Mouse (Mus musculus) skeletal muscle tissue, adult 2 months (tissue): ENCODE results near the gene Slc2a4.

Experiments
- DNase-seq: peaks from one replicate; pipeline ENCODE4 v3.0.0-alpha.2; 2012; ENCODE audit warnings: low read depth, low spot score

The Slc2a4 gene

DNA sequence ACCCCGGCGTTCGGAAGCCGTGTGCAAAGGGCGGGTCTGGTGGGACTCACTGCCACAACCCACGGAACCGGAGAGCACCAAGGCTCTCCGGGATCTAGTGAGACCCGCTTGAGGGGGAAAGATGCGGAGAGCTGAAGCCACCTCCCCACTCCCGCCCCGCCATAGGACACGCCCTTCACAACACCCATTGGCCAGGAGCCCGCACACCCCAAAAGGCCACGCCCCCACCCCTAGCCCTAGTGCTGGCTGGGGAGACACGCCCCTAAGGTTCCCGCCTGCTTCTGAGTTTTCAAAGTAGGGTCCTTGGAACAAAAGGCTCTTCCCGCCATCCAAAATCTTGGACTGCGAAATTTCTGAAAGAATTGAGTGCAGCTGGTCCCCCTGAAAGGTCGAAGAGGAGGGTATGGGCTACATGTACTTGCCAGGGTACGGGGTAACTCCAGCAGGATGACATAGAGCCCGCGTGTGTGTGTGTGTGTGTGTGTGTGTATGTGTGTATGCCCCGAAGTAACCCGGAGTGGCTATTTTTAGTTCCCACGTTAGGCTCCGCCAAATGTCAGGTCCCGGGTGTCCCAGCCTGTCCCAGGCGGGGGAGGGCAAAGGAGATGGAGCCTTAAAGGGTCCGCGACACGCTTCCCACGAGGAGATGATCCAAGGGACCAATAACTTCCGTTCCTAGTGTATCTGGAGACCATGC, at the start of gene Slc2a4:
Slc2a4 (minus strand) TSS at position 123 of the 697 bp plus-strand sequence.
- DNase-seq, result peak; percentile 97

GRCm38 (mm10) chr11:69997070-69997509, 49.1 kb upstream of the Slc2a4 start:
- peak; percentile 84 for DNase-seq

DNA sequence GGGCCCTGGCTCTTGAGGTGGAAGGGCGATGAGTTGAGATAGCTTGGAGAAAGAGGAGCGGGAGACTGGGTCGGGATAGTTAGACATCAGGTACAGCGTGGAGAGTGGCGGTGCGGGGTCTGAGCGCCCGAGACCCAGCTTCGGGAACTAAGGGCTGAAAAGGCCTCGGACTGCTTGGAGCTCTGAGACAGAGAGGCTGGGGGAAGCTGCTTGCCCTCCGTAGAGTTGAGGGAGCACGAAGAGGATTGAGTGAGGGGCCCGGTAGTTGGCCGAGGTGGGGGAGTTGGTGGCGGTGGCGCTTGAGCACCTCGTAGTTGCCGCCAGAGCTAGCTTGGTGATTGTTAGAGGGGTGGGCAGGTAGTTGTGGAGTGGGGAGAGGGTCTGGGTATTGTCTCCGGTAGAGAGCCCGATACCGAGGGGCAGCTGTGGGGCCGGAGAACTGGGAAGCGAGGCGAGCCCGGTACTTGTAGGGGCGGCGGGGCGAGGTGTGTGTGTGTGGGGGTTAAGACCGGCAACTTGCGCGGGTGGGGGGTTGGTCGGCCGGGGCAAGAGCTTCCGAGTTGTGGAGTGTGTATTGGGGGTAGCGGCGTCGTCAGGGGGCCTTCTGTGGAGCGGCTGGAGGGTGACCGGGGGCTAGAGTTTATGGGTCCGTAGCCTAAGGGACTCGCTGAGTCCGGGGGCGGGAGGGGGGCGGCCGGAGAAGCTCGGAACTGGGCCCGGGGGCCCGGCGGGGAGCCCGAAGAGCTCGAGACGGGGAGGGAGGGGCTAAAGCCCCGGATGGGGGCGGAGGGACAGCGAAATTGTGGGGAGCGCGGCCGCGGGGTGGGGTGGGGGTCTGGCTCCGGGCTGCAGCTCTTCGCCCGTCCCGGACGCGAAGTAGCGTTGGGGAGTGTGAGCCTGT, 48.4 kb upstream of the Slc2a4 start:
- DNase-seq, result no peak

- DNase-seq, result peak; percentile 100
These were observed 47.5 kb upstream of the Slc2a4 start, which contains the start of gene Phf23 for GRCm38 (mm10) chr11:69995391-69995960. Gene Phf23 (plus strand): TSS chr11:69995777.

GRCm38 (mm10) chr11:69994401-69995090, 46.6 kb upstream of the Slc2a4 start:
- no peak for DNase-seq

GRCm38 (mm10) chr11:69992932-69993331, 44.9 kb upstream of the Slc2a4 start:
- no peak for DNase-seq

DNA sequence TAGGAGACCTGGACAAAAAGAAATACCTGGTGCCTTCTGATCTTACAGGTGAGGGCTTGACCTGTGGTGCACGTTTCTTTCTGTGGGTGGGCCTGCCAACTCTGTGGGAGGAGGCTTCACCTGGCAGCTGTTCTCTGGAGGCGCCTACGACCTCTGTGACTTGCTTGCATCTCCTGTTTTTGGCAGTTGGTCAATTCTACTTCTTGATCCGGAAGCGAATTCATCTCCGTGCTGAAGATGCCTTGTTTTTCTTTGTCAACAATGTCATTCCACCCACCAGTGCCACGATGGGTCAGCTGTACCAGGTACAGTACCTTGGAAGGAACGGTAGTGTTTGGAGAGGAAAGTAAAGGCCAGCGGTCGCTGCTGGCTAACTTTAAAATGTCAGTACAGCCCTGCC, 44.4 kb upstream of the Slc2a4 start:
- DNase-seq, result no peak

DNA sequence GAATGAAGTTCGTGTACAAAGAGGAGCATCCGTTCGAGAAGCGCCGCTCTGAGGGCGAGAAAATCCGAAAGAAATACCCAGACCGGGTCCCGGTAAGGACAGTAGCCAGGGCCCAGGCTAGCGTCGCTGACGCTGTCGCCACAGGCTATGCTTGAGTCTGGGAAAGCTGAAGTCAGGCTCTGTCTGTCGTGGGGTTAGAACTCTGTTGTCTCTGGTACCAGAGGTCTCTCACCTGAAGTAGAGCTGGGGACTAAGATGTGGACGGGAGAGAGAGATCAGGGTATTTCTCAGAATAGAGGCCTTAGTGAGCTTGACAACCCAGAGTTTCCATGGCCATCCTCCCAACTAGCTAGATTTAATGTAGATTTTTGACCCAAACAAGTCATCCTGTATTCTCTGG, 43.7 kb upstream of the Slc2a4 start:
- no peak for DNase-seq

DNA sequence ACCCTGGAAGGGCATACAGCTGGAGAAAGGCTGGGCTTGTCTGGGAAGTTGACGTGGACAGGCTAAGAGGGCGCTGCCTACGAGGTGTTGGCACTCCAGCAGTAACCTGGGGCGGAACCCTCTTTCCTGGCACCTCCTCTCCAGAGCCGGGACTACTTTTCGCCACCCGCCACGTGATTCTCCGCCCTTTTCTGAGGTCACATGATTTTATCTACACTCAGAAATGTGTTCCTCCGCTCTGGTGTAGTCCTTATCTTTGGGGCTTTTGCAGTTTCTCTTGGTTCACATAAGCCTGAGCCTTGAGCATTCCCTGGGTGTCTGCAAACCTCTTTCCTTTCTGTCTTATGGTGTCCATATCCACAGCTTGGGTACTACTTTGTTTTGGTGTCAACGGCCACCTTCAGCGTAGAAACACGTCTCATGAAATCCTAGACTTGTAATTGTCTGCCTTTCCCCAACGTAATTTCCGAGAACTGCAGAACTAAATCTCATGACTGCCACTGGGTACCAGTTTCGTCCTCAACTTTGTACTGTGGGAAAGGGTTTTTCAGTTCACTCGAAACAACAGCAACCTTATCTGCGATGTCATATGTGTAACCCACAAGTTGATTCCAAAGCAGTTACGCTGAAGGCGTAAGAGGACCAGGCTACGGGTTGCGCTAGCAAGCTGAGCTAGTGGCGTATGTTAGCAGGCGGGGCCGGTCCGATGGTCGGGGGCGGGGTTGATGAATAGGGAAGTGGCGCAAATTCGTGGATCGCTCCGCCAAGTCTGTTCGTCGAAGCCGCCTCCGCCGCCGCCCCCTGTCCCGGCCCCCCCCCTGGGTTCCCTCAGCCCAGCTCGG, 43.1 kb upstream of the Slc2a4 start, which contains the start of gene Gabarap:
Gabarap (plus strand) TSS at position 294 of the 842 bp plus-strand sequence.
- DNase-seq, result peak; percentile 97

- DNase-seq, result no peak
These were observed 42.0 kb upstream of the Slc2a4 start for GRCm38 (mm10) chr11:69989949-69990348.

GRCm38 (mm10) chr11:69984431-69984830, 36.4 kb upstream of the Slc2a4 start:
- DNase-seq, result no peak

DNA sequence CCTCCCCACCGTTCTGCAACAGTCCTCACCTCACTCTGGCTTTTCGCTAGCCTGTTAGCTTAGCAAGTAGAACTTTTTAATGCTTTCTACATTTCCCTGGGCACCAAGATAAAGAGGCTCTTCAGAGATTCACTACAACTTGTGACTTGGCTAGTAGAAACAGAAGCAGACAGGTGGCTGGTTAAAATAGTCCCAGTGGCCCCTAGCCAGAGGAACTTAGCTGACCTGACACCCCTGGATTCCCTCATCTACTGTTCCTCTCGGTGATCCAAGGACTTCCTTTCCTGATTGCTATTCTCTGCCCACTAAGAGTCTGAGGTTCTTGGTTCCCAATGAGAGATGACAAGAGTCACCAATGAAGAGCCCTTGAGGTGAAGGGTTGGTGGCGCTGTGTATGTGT, 35.4 kb upstream of the Slc2a4 start:
- DNase-seq, result peak; percentile 88

DNA sequence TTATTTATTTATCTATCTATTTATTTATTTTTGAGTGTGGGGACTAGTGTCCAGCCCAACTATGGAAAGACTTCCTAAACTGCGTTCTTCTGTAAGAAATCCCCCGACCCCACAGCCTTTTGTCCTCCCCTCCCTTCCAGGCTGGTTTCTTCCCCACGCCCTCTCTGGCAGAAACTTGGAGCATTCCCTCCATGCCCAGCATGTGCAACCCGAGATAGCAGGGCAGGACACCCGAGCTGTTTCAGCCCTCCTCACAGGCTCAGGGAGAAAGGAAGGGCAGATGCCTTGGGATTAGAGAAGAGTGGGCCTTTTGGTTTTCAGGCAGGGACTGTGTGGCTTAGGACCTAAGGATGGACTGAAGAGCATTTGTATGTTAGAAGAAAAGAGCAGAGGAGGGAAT, 34.9 kb upstream of the Slc2a4 start:
- DNase-seq, result peak; percentile 84

DNA sequence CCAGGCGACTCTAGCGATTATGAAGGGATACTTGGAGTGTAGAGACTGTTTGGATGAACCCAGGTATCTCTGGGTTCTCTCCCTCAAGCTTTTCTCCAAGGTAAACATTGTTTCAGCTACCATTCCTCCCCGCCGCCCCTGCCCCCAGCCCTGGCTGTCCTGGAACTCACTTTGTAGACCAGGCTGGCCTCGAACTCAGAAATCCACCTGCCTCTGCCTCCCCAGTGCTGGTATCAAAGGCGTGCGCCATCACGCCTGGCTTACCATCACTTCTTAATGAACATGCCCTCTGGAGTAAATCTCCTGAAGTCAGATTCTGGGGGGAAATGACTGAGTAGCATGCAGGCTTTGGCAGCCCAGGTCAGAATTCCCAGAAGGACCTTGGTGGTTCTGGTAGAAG, 34.2 kb upstream of the Slc2a4 start, which contains the start of gene Elp5:
Elp5 (minus strand) TSS at position 293 of the 400 bp plus-strand sequence.
- DNase-seq, result no peak

DNA sequence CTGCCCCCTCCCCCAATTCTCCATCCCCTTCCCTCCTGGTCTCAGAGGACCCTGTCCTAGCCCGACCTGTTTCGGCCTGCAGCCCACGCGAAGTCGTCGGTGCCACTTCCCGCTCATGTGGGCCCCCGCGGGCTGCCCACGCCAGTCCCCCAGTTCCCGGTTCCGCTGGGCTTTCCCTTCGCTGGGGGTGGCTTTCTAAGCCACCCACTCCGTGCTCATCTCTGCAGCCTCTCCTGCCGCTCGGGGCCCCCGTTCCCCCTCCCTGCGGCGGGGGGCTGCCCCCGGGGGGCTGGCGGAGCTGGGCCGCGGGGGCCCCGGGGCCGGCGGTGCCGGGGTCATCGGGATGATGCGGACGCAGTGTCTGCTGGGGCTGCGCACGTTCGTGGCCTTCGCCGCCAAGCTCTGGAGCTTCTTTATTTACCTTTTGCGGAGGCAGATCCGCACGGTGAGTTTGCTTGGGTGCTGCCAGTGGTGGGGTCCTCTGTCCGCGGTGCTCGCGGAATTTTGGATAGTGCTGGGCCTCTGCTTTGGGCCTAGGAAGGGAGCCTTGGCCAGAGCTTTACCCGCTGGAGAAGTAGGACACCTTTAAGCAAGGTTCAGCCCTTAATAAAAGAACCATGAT, 33.3 kb upstream of the Slc2a4 start, which contains the start of gene Ctdnep1:
Ctdnep1 (plus strand) TSS at position 16 of the 622 bp plus-strand sequence.
- DNase-seq, result no peak

DNA sequence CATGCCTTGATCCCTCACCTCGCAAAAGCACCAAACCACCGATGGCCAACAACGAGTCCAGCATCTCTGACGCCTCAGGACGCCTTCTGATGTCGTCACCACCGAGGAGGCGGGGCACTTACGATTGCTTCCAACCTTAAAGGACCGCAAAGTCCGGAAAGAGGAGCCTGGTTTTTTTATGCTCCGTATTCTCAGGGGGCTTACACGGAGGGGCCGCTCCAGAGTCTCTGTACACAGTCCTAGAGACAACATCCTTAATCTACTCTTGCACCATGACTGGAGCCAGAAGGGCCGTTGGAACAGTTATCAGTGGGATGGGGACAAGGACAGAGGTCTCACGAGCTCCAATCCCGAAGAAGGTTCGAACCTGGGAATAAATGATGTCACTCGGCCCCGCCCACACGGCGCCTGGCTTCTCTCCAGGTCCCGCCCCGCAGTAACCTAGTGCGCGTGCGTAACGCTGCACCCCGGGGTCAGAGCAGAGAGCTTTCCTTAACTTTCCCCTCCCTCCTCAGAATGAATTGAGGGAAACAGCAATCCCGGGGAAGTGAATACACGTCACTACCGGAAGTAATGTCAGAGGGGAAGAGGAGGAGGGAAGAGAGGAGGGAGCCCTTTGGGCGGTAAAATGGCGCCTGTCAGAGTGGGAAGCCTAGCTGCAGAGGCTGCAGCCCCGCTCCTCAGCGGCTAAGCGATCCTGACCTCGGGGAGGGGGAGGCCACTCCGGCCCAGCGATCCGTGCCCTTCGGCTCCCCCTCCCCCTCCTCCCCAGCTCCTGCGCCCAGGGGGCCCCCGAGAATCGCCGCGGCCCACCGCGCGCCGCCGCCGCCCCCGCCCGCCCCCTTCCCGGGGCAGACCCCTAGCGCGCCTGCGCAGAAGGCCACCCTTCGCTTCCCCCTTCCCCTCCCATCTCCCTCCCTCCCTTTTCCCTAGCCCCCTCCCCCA, 32.5 kb upstream of the Slc2a4 start:
- DNase-seq, result peak; percentile 99

DNA sequence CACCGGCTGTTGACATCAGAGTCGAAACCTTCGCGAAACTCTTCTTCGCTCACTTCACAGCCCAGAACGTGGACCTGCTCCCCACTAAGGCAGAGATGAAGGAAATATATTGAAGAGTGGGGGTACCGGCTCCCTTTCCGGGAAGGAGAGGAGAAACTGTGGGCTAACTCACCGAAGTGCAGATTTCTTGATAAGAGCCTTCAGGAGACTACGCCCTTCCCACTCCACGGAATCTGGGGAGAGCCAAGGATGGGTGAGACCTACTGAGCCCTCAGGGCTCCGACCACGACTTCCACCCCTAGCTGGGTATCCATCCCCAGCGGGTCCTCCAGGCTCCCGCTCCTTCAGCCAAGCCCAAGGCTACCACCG, 31.8 kb upstream of the Slc2a4 start:
- no peak for DNase-seq

- DNase-seq, result no peak
These were observed 28.3 kb upstream of the Slc2a4 start for GRCm38 (mm10) chr11:69976271-69976670.

GRCm38 (mm10) chr11:69974907-69975306, 26.9 kb upstream of the Slc2a4 start:
- DNase-seq, result no peak
